Mouse (Mus musculus): Measurements from ENCODE around the gene Rpl3. TPM values are rescaled to one million over a fixed set of nuclear protein-coding genes. Genes with fewer than 3 reads are reported as not detected.

The Rpl3 gene
- polyA plus RNA-seq, 1 experiment, result 12.0 TPM

- Histone ChIP-seq H3K27me3 (ENCODE audit: control insufficient read depth) (peaks cover 8% of the 10 kb centered on the region), H3K4me1 (ENCODE audit: control insufficient read depth) (peaks cover 11% of the 10 kb centered on the region), H3K36me3 (ENCODE audit: control insufficient read depth) (no peaks in the 10 kb centered on the region), H3K4me3 (replicated peaks) (no peak overlapping the region), H3K9me3 (ENCODE audit: control insufficient read depth, low read length) (peaks cover 6% of the 10 kb centered on the region)
- TF ChIP-seq TAL1 (IDR thresholded peaks at IDR 0.05; ENCODE audit: low read length), result no peak
- TF ChIP-seq GATA1 (IDR thresholded peaks at IDR 0.05; ENCODE audit: low read length), result no peak
Measured at GRCm38 (mm10) chr15:80045749-80046148, 45.9 kb downstream of the Rpl3 start.

GRCm38 (mm10) chr15:80044249-80044648 lies 47.4 kb downstream of the Rpl3 start:
- TF ChIP-seq GATA1 (IDR thresholded peaks at IDR 0.05; ENCODE audit: low read length) (no peak), TAL1 (IDR thresholded peaks at IDR 0.05; ENCODE audit: low read length) (no peak)
- Histone ChIP-seq H3K36me3 (ENCODE audit: control insufficient read depth) (no peaks in the 10 kb centered on the region), H3K27me3 (ENCODE audit: control insufficient read depth) (peaks cover 8% of the 10 kb centered on the region), H3K4me3 (replicated peaks) (no peak overlapping the region), H3K9me3 (ENCODE audit: control insufficient read depth, low read length) (peaks cover 6% of the 10 kb centered on the region), H3K4me1 (ENCODE audit: control insufficient read depth) (peaks cover 11% of the 10 kb centered on the region)

GRCm38 (mm10) chr15:80042152-80042551 lies 49.5 kb downstream of the Rpl3 start:
- H3K36me3 ChIP-seq (ENCODE audit: control insufficient read depth), result no peaks in the 10 kb centered on the region
- H3K4me3 ChIP-seq (replicated peaks), result no peak overlapping the region
- TF ChIP-seq TAL1 (IDR thresholded peaks at IDR 0.05; ENCODE audit: low read length) (no peak), GATA1 (IDR thresholded peaks at IDR 0.05; ENCODE audit: low read length) (no peak)
- H3K27me3 ChIP-seq (ENCODE audit: control insufficient read depth), result peaks cover 5% of the 10 kb centered on the region
- H3K9me3 ChIP-seq (ENCODE audit: control insufficient read depth, low read length), result peaks cover 6% of the 10 kb centered on the region
- H3K4me1 ChIP-seq (ENCODE audit: control insufficient read depth), result peaks cover 5% of the 10 kb centered on the region

GRCm38 (mm10) chr15:80038110-80038391 lies 53.6 kb downstream of the Rpl3 start:
- no peaks in the 10 kb centered on the region for H3K9me3 ChIP-seq (ENCODE audit: control insufficient read depth, low read length)
- H3K36me3 ChIP-seq (ENCODE audit: control insufficient read depth), result no peaks in the 10 kb centered on the region
- H3K4me1 ChIP-seq (ENCODE audit: control insufficient read depth), result peaks cover 5% of the 10 kb centered on the region
- no peak for TF ChIP-seq GATA1 (IDR thresholded peaks at IDR 0.05; ENCODE audit: low read length)
- no peaks in the 10 kb centered on the region for H3K27me3 ChIP-seq (ENCODE audit: control insufficient read depth)
- H3K4me3 ChIP-seq (replicated peaks), result no peak overlapping the region

- Histone ChIP-seq H3K4me1 (ENCODE audit: control insufficient read depth) (peaks cover 5% of the 10 kb centered on the region), H3K36me3 (ENCODE audit: control insufficient read depth) (no peaks in the 10 kb centered on the region), H3K9me3 (ENCODE audit: control insufficient read depth, low read length) (no peaks in the 10 kb centered on the region), H3K4me3 (replicated peaks) (no peak overlapping the region), H3K27me3 (ENCODE audit: control insufficient read depth) (no peaks in the 10 kb centered on the region)
- TF ChIP-seq TAL1 (IDR thresholded peaks at IDR 0.05; ENCODE audit: low read length) (no peak), GATA1 (IDR thresholded peaks at IDR 0.05; ENCODE audit: low read length) (no peak)
Measured at GRCm38 (mm10) chr15:80037255-80038109, 54.2 kb downstream of the Rpl3 start.

GRCm38 (mm10) chr15:80035341-80035885 lies 56.3 kb downstream of the Rpl3 start:
- Histone ChIP-seq H3K36me3 (ENCODE audit: control insufficient read depth) (no peaks in the 10 kb centered on the region), H3K27me3 (ENCODE audit: control insufficient read depth) (no peaks in the 10 kb centered on the region), H3K4me1 (ENCODE audit: control insufficient read depth) (peaks cover 5% of the 10 kb centered on the region), H3K4me3 (replicated peaks) (no peak overlapping the region), H3K9me3 (ENCODE audit: control insufficient read depth, low read length) (peaks cover 7% of the 10 kb centered on the region)
- no peak for TF ChIP-seq GATA1 (IDR thresholded peaks at IDR 0.05; ENCODE audit: low read length)
- TF ChIP-seq TAL1 (IDR thresholded peaks at IDR 0.05; ENCODE audit: low read length), result no peak

- H3K4me1 ChIP-seq (ENCODE audit: control insufficient read depth), result peaks cover 5% of the 10 kb centered on the region
- TF ChIP-seq GATA1 (IDR thresholded peaks at IDR 0.05; ENCODE audit: low read length) (no peak), TAL1 (IDR thresholded peaks at IDR 0.05; ENCODE audit: low read length) (no peak)
- no peak overlapping the region for H3K4me3 ChIP-seq (replicated peaks)
Measured at GRCm38 (mm10) chr15:80034913-80035312, 56.8 kb downstream of the Rpl3 start.

GRCm38 (mm10) chr15:80034366-80034765 lies 57.3 kb downstream of the Rpl3 start:
- TF ChIP-seq GATA1 (IDR thresholded peaks at IDR 0.05; ENCODE audit: low read length) (no peak), TAL1 (IDR thresholded peaks at IDR 0.05; ENCODE audit: low read length) (no peak)
- Histone ChIP-seq H3K27me3 (ENCODE audit: control insufficient read depth) (no peaks in the 10 kb centered on the region), H3K9me3 (ENCODE audit: control insufficient read depth, low read length) (peaks cover 7% of the 10 kb centered on the region), H3K36me3 (ENCODE audit: control insufficient read depth) (no peaks in the 10 kb centered on the region), H3K4me1 (ENCODE audit: control insufficient read depth) (peaks cover 5% of the 10 kb centered on the region), H3K4me3 (replicated peaks) (no peak overlapping the region)

More at GRCm38 (mm10) chr15:80034913-80035312, 56.8 kb downstream of the Rpl3 start:
- no peaks in the 10 kb centered on the region for H3K27me3 ChIP-seq (ENCODE audit: control insufficient read depth)
- H3K9me3 ChIP-seq (ENCODE audit: control insufficient read depth, low read length), result peaks cover 7% of the 10 kb centered on the region
- H3K36me3 ChIP-seq (ENCODE audit: control insufficient read depth), result no peaks in the 10 kb centered on the region

- H3K36me3 ChIP-seq (ENCODE audit: control insufficient read depth), result no peaks in the 10 kb centered on the region
- peaks cover 2% of the 10 kb centered on the region; the same call in 1 of the 2 replicates for H3K27me3 ChIP-seq (ENCODE audit: control insufficient read depth)
- peaks cover 7% of the 10 kb centered on the region for H3K9me3 ChIP-seq (ENCODE audit: control insufficient read depth, low read length)
- TF ChIP-seq GATA1 (IDR thresholded peaks at IDR 0.05; ENCODE audit: low read length), result no peak
- TF ChIP-seq TAL1 (IDR thresholded peaks at IDR 0.05; ENCODE audit: low read length), result no peak
- no peak overlapping the region for H3K4me3 ChIP-seq (replicated peaks)
- H3K4me1 ChIP-seq (ENCODE audit: control insufficient read depth), result no peaks in the 10 kb centered on the region
Measured at GRCm38 (mm10) chr15:80031133-80031532, 60.5 kb downstream of the Rpl3 start.

Measured in erythroblast, embryonic 14.5 days (primary cell).